Mouse (Mus musculus) thymus, adult 2 months (tissue): ENCODE results near the gene Procr. TPM values are rescaled to one million over a fixed set of nuclear protein-coding genes. Genes with fewer than 3 reads are reported as not detected.
A peak's percentile ranks its signal among the peaks of the same experiment; 100 is the strongest.

Source experiments
- DNase-seq: peaks from one replicate; pipeline ENCODE4 v3.0.0; 2021
- H3K27ac ChIP-seq: fragments of 200-500 bp; 2 replicates; pipeline ENCODE4 v1.5.1; 2012; ENCODE audit warnings: low read length, control low read depth; ENCODE audit not compliant: control insufficient read depth, insufficient read depth
- H3K27me3 ChIP-seq: fragments of 200-500 bp; 2 replicates; pipeline ENCODE4 v1.6.1; 2012; ENCODE audit warnings: mild to moderate bottlenecking, low read length, moderate library complexity, mixed read lengths; ENCODE audit not compliant: control insufficient read depth, insufficient read depth
- H3K36me3 ChIP-seq: fragments of 200-500 bp; 2 replicates; pipeline ENCODE4 v1.6.1; 2012; ENCODE audit warnings: mild to moderate bottlenecking, low read length, moderate library complexity; ENCODE audit not compliant: control insufficient read depth, insufficient read depth
- H3K4me1 ChIP-seq: fragments of 200-500 bp; replicated peaks from 2 replicates; pipeline ENCODE4 v1.6.1; 2012; ENCODE audit warnings: low read length; ENCODE audit not compliant: control insufficient read depth, insufficient read depth
- H3K4me3 ChIP-seq: fragments of 200-500 bp; 2 replicates; pipeline ENCODE4 v1.5.1; 2012; ENCODE audit warnings: mild to moderate bottlenecking, low read length, control low read depth, moderate library complexity; ENCODE audit not compliant: control insufficient read depth, insufficient read depth
- CTCF ChIP-seq: fragments of 200-500 bp; IDR thresholded peaks from 2 replicates; pipeline ENCODE4 v1.5.1; 2012; ENCODE audit warnings: mild to moderate bottlenecking, control low read depth, low read length, moderate library complexity, borderline replicate concordance; ENCODE audit not compliant: control insufficient read depth, poor library complexity, insufficient read depth; ENCODE audit errors: extremely low read depth
- POLR2A ChIP-seq: fragments of 200-500 bp; IDR thresholded peaks from 2 replicates; pipeline ENCODE4 v1.6.1; 2012; ENCODE audit warnings: mild to moderate bottlenecking, low read length, control low read depth, moderate library complexity; ENCODE audit not compliant: control insufficient read depth, poor library complexity, insufficient read depth; ENCODE audit errors: extremely low read depth
- WGBS: fragments of 180-500 bp; shearing (Covaris S2); methylation state at CpG from one replicate; pipeline ENCODE4 v1.1.7; 2018; 5-methylcytosine and 5-hydroxymethylcytosine counted together
- polyA plus RNA-seq: library from polyadenylated mRNA; depleted of rRNA; stranded (reverse); fragments of >200 nt; gene quantifications from 2 replicates; pipeline ENCODE4 v1.2.3, GENCODE M21; 2012

Gene Procr
- polyA plus RNA-seq, 1 experiment: 4.7 TPM

- Histone ChIP-seq H3K4me3 (no peak overlapping the region), H3K27me3 (peaks cover 22% of the 10 kb centered on the region)
- TF ChIP-seq POLR2A (no peak), CTCF (no peak)
Observed at GRCm38 (mm10) chr2:155774261-155774926, 23.5 kb downstream of the Procr start.

GRCm38 (mm10) chr2:155774927-155775684, 24.2 kb downstream of the Procr start, which contains the start of gene Mmp24:
TSS of gene Mmp24 (plus strand) at chr2:155775342.
- 28% methylated on average over 99 of the region's 100 CpGs for WGBS
- no peak for TF ChIP-seq CTCF
- TF ChIP-seq POLR2A: no peak
- peaks cover 5% of the 10 kb centered on the region; the same call in 1 of the 2 replicates for H3K4me1 ChIP-seq
- H3K27ac ChIP-seq: no peak within 1 kb of the TSS
- H3K4me3 ChIP-seq: no peak within 1 kb of the TSS
- DNase-seq: no peak
- H3K36me3 ChIP-seq: no peaks in the 10 kb centered on the region
- H3K27me3 ChIP-seq: peaks cover 21% of the 10 kb centered on the region

More at GRCm38 (mm10) chr2:155774261-155774926, 23.5 kb downstream of the Procr start:
- Histone ChIP-seq H3K4me1 (peaks cover 5% of the 10 kb centered on the region; the same call in 1 of the 2 replicates), H3K36me3 (no peaks in the 10 kb centered on the region), H3K27ac (no peak overlapping the region)
- DNase-seq: no peak
- 56% methylated on average over 11 of the region's 11 CpGs for WGBS

- Histone ChIP-seq H3K27me3 (peaks cover 20% of the 10 kb centered on the region), H3K4me1 (peaks cover 5% of the 10 kb centered on the region; the same call in 1 of the 2 replicates), H3K36me3 (no peaks in the 10 kb centered on the region), H3K4me3 (no peak overlapping the region), H3K27ac (no peak overlapping the region)
- WGBS: 6% methylated on average over 44 of the region's 44 CpGs
- TF ChIP-seq POLR2A: no peak
- TF ChIP-seq CTCF: no peak
- peak; percentile 56 for DNase-seq
Observed at GRCm38 (mm10) chr2:155775685-155776263, 24.9 kb downstream of the Procr start.

- H3K4me1 ChIP-seq: peaks cover 5% of the 10 kb centered on the region; the same call in 1 of the 2 replicates
- H3K36me3 ChIP-seq: no peaks in the 10 kb centered on the region
- 74% methylated on average over 10 of the region's 10 CpGs for WGBS
- H3K27ac ChIP-seq: no peak overlapping the region
- DNase-seq: no peak
- no peak overlapping the region for H3K4me3 ChIP-seq
- H3K27me3 ChIP-seq: peaks cover 20% of the 10 kb centered on the region
- TF ChIP-seq CTCF (no peak), POLR2A (no peak)
Observed at GRCm38 (mm10) chr2:155776824-155777687, 26.1 kb downstream of the Procr start.

- Histone ChIP-seq H3K4me3 (no peak overlapping the region), H3K4me1 (peaks cover 5% of the 10 kb centered on the region; the same call in 1 of the 2 replicates), H3K27ac (no peak overlapping the region), H3K36me3 (no peaks in the 10 kb centered on the region), H3K27me3 (peaks cover 20% of the 10 kb centered on the region)
- WGBS: 87% methylated on average over 4 of the region's 4 CpGs
- DNase-seq: no peak
- no peak for TF ChIP-seq CTCF
- no peak for TF ChIP-seq POLR2A
Observed at GRCm38 (mm10) chr2:155777688-155777985, 26.7 kb downstream of the Procr start.

GRCm38 (mm10) chr2:155778004-155778403, 27.1 kb downstream of the Procr start:
- Histone ChIP-seq H3K36me3 (no peaks in the 10 kb centered on the region), H3K4me1 (peaks cover 5% of the 10 kb centered on the region; the same call in 1 of the 2 replicates), H3K4me3 (no peak overlapping the region), H3K27ac (no peak overlapping the region), H3K27me3 (peaks cover 20% of the 10 kb centered on the region)
- DNase-seq: no peak
- WGBS: 80% methylated on average over 6 of the region's 6 CpGs
- TF ChIP-seq CTCF (no peak), POLR2A (no peak)
